Mouse (Mus musculus) MEL (cell line): Measurements from ENCODE around the gene Smtnl2. TPM values are rescaled to one million over a fixed set of nuclear protein-coding genes. Genes with fewer than 3 reads are reported as not detected.

Experiments
- DNase-seq: peaks from one replicate; pipeline ENCODE4 v3.0.0; 2011; ENCODE audit warnings: low read depth, low spot score
- H3K27ac ChIP-seq: 2 replicates; pipeline ENCODE4 v1.5.1; 2012; ENCODE audit warnings: low read depth, mild to moderate bottlenecking, control low read depth, low read length, moderate library complexity; ENCODE audit not compliant: control insufficient read depth
- H3K27me3 ChIP-seq, 2 experiments: fragments of 150-350 bp in 1 of 2; sonication (generic) in 1 of 2; 2 replicates each; pipeline ENCODE4 v1.6.1; 2012; ENCODE audit warnings: low read length in 2 of 2, mild to moderate bottlenecking in 2 of 2, improper control_type of control experiment in 1 of 2, moderate library complexity in 1 of 2; ENCODE audit not compliant: insufficient read depth in 2 of 2, control insufficient read depth in 1 of 2
- H3K36me3 ChIP-seq, 2 experiments: 2 replicates each; pipeline ENCODE4 v1.6.1; 2012 to 2014; ENCODE audit warnings: low read length in 2 of 2, improper control_type of control experiment in 1 of 2, inconsistent platforms in 1 of 2, mild to moderate bottlenecking in 1 of 2; ENCODE audit not compliant: insufficient read depth in 2 of 2, control insufficient read depth in 1 of 2
- H3K4me1 ChIP-seq, 2 experiments: fragments of 150-350 bp in 1 of 2; sonication (generic) in 1 of 2; 2 replicates each; pipeline ENCODE4 v1.6.1; 2012; ENCODE audit warnings: low read length in 2 of 2, improper control_type of control experiment in 1 of 2, mild to moderate bottlenecking in 1 of 2; ENCODE audit not compliant: insufficient read depth in 2 of 2, control insufficient read depth in 1 of 2
- H3K4me3 ChIP-seq, 2 experiments: fragments of 150-350 bp in 1 of 2; sonication (generic) in 1 of 2; 2 replicates each; pipeline ENCODE4 v1.5.1; 2012; ENCODE audit warnings: low read depth in 2 of 2, low read length in 2 of 2, mild to moderate bottlenecking in 2 of 2, moderate library complexity in 2 of 2, control low read depth in 1 of 2, improper control_type of control experiment in 1 of 2; ENCODE audit not compliant: control insufficient read depth in 1 of 2, insufficient read depth in 1 of 2
- H3K79me2 ChIP-seq: 2 replicates; pipeline ENCODE4 v1.6.1; 2012; ENCODE audit warnings: mild to moderate bottlenecking, low read length, moderate library complexity; ENCODE audit not compliant: control insufficient read depth, poor library complexity, insufficient read depth
- H3K9ac ChIP-seq: 2 replicates; pipeline ENCODE4 v1.6.1; 2012; ENCODE audit warnings: low read depth, mild to moderate bottlenecking, control low read depth, low read length, moderate library complexity; ENCODE audit not compliant: control insufficient read depth, poor library complexity, severe bottlenecking
- H3K9me3 ChIP-seq: fragments of 150-350 bp; sonication (generic); replicated peaks from 2 replicates; pipeline ENCODE4 v1.6.1; 2012; ENCODE audit warnings: mild to moderate bottlenecking, low read length, improper control_type of control experiment, moderate library complexity; ENCODE audit not compliant: insufficient read depth
- ELF1 ChIP-seq: IDR thresholded peaks from 2 replicates; pipeline ENCODE4 v1.6.1; 2014; ENCODE audit warnings: low read depth, mild to moderate bottlenecking, inconsistent platforms, low read length, improper control_type of control experiment, moderate library complexity
- EP300 ChIP-seq, 2 experiments: IDR thresholded peaks; 2 replicates each; pipeline ENCODE4 v1.6.1; 2011; ENCODE audit warnings: improper control_type of control experiment in 2 of 2, low read length in 2 of 2, low read depth in 1 of 2, mild to moderate bottlenecking in 1 of 2
- ETS1 ChIP-seq: IDR thresholded peaks from 2 replicates; pipeline ENCODE4 v1.6.1; 2012; ENCODE audit warnings: low read depth, mild to moderate bottlenecking, inconsistent platforms, low read length, improper control_type of control experiment, moderate library complexity
- GATA1 ChIP-seq: IDR thresholded peaks from 2 replicates; pipeline ENCODE4 v1.6.1; 2011; ENCODE audit warnings: low read depth, low read length, improper control_type of control experiment
- HCFC1 ChIP-seq: IDR thresholded peaks from 2 replicates; pipeline ENCODE4 v1.6.1; 2012; ENCODE audit warnings: low read depth, mild to moderate bottlenecking, inconsistent platforms, low read length, improper control_type of control experiment, moderate library complexity
- KAT2A ChIP-seq: conservative IDR thresholded peaks from 2 replicates; pipeline ENCODE4 v1.6.1; 2012; ENCODE audit warnings: low read depth, low read length, improper control_type of control experiment, inconsistent platforms
- MAX ChIP-seq: IDR thresholded peaks from 2 replicates; pipeline ENCODE4 v1.6.1; 2011; ENCODE audit warnings: low read length, improper control_type of control experiment
- MAZ ChIP-seq: IDR thresholded peaks from 2 replicates; pipeline ENCODE4 v1.6.1; 2012; ENCODE audit warnings: low read depth, mild to moderate bottlenecking, inconsistent platforms, low read length, improper control_type of control experiment
- MXI1 ChIP-seq: IDR thresholded peaks from 2 replicates; pipeline ENCODE4 v1.6.1; 2011; ENCODE audit warnings: mild to moderate bottlenecking, low read depth, low read length, improper control_type of control experiment
- MYB ChIP-seq: IDR thresholded peaks from 2 replicates; pipeline ENCODE4 v1.6.1; 2011; ENCODE audit warnings: mild to moderate bottlenecking, low read depth, low read length, improper control_type of control experiment
- NRF1 ChIP-seq: IDR thresholded peaks from 2 replicates; pipeline ENCODE4 v1.6.1; 2014; ENCODE audit warnings: low read depth, mild to moderate bottlenecking, inconsistent platforms, low read length, improper control_type of control experiment, moderate library complexity; ENCODE audit not compliant: poor library complexity, insufficient read depth, severe bottlenecking
- TAL1 ChIP-seq: IDR thresholded peaks from 2 replicates; pipeline ENCODE4 v1.6.1; 2012; ENCODE audit warnings: mild to moderate bottlenecking, inconsistent platforms, low read length, moderate library complexity, mixed read lengths
- TCF12 ChIP-seq: IDR thresholded peaks from 2 replicates; pipeline ENCODE4 v1.6.1; 2014; ENCODE audit warnings: low read depth, mild to moderate bottlenecking, inconsistent platforms, low read length, improper control_type of control experiment, moderate library complexity
- USF1 ChIP-seq: IDR thresholded peaks from 2 replicates; pipeline ENCODE4 v1.6.1; 2014; ENCODE audit warnings: low read depth, mild to moderate bottlenecking, inconsistent platforms, low read length, improper control_type of control experiment, moderate library complexity
- USF2 ChIP-seq, 2 experiments: IDR thresholded peaks; 2 replicates each; pipeline ENCODE4 v1.6.1; 2011 to 2012; ENCODE audit warnings: improper control_type of control experiment in 2 of 2, low read length in 2 of 2, borderline replicate concordance in 1 of 2, inconsistent platforms in 1 of 2, low read depth in 1 of 2, mild to moderate bottlenecking in 1 of 2; ENCODE audit not compliant: insufficient read depth in 1 of 2
- ZKSCAN1 ChIP-seq: IDR thresholded peaks from 2 replicates; pipeline ENCODE4 v1.6.1; 2012; ENCODE audit warnings: low read depth, mild to moderate bottlenecking, inconsistent platforms, low read length, improper control_type of control experiment, moderate library complexity
- ZNF384 ChIP-seq: IDR thresholded peaks from 2 replicates; pipeline ENCODE4 v1.6.1; 2012; ENCODE audit warnings: low read depth, mild to moderate bottlenecking, inconsistent platforms, low read length, improper control_type of control experiment
- polyA plus RNA-seq, 2 experiments: library from polyadenylated mRNA; stranded (reverse) in 1 of 2; unstranded in 1 of 2; fragments of >175 nt in 1 of 2; fragments of >200 nt in 1 of 2; gene quantifications; 2 replicates each; pipeline versions ENCODE4 v1.2.1 to v1.2.4; 2012; ENCODE audit warnings: low replicate concordance in 2 of 2, low read depth in 1 of 2; ENCODE audit not compliant: insufficient read length in 2 of 2, insufficient read depth in 1 of 2, missing spikeins in 1 of 2
- total RNA-seq: library from RNA; depleted of rRNA; stranded (reverse); fragments of 300-350 nt; gene quantifications from 2 replicates; pipeline ENCODE4 v1.2.3, GENCODE M21; 2012

Gene Smtnl2
- total and polyA plus RNA-seq, 3 experiments, result 10.2 to 10.9 TPM; not detected in 1

DNA sequence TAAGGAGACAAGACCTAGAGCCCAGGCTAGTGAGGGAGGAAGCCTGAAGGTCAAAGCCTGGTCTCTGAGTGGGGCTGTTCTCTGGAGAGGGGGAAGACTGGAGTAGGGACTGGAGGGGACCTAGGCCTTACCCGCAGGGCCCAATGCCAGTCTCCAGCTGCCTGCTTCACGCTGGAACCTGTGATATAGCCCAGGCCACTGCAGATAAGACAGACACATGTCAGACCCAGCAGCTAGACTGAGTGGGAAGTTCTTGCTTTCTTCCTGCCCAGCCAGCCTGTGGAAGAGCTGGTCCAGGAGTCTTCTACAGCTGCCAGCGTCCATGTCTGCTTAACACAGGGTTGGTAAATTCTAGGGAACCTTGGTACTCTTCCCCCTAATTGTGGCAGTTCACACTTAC is 47.0 kb upstream of the Smtnl2 start:
- H3K9ac ChIP-seq, result peak overlapping the region; percentile 48
- no peak overlapping the region for H3K4me3 ChIP-seq
- H3K79me2 ChIP-seq, result no peaks in the 10 kb centered on the region
- no peaks in the 10 kb centered on the region for H3K27me3 ChIP-seq
- H3K4me1 ChIP-seq, result peaks cover 14 to 24% of the 10 kb centered on the region in 2 experiments
- DNase-seq, result peak; percentile 71
- TF ChIP-seq MAZ (peak; percentile 4; the same call in 1 of the 2 replicates), ZNF384 (no peak), TCF12 (peak; percentile 79), HCFC1 (0 out of 2 replicates have a peak, but pooled peaks have one; percentile 18), NRF1 (no peak), EP300 (IDR thresholded peaks at IDR 0.05; ENCODE audit: low read depth in 1 of 2, low read length in 2 of 2) (peak in 1 of 2 experiments; percentile 65; a peak in 3 of 4 replicates), TAL1 (peak; percentile 44; the same call in 1 of the 2 replicates), USF1 (no peak), USF2 (IDR thresholded peaks at IDR 0.05; ENCODE audit: borderline replicate concordance in 1 of 2, insufficient read depth in 1 of 2, low read depth in 1 of 2, low read length in 2 of 2) (no peak), KAT2A (no peak), ETS1 (peak; percentile 59), ZKSCAN1 (no peak), GATA1 (peak; percentile 81), MYB (no peak), MXI1 (peak; percentile 60)
- H3K9me3 ChIP-seq, result no peaks in the 10 kb centered on the region
- peaks cover 0 to 15% of the 10 kb centered on the region in 2 experiments; a peak in 2 of 4 replicates for H3K36me3 ChIP-seq
- H3K27ac ChIP-seq, result peak overlapping the region; percentile 33

DNA sequence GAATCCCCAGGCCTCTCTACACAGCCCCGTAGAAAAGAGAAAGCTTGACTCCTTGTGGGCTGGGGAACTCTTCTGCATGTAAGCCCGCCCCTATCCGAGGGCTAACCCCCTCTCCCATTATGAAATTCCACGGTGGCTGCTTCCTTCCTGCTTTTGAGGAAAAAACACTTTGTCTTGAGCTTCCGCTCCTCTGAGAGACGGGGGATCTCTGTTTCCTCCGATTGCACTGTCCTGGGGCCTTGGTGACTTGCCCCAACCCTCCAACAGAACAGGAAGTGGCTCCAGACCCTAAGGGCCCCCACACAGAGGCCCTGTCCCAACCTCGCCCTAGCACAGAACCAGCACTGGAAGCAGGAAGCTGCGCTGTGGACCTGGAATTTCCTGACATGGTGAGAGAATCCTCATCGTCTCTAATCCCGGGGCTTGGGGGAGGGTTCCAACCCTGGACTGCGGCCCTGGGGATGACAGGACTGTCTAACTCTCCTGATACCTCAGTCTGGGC is 46.5 kb upstream of the Smtnl2 start:
- H3K9me3 ChIP-seq, result no peaks in the 10 kb centered on the region
- no peaks in the 10 kb centered on the region for H3K27me3 ChIP-seq
- peak overlapping the region; percentile 33 for H3K27ac ChIP-seq
- TF ChIP-seq MAX (no peak), GATA1 (no peak), MAZ (peak; percentile 20; the same call in 1 of the 2 replicates), ELF1 (0 out of 2 replicates have a peak, but pooled peaks have one; percentile 18)
- peaks cover 0 to 15% of the 10 kb centered on the region in 2 experiments; a peak in 2 of 4 replicates for H3K36me3 ChIP-seq
- H3K79me2 ChIP-seq, result no peaks in the 10 kb centered on the region
- H3K4me1 ChIP-seq, result peaks cover 14 to 24% of the 10 kb centered on the region in 2 experiments
- H3K4me3 ChIP-seq, result no peak overlapping the region
- H3K9ac ChIP-seq, result peak overlapping the region; percentile 48
- DNase-seq, result no peak
